ENCODE assay signal across 17 mouse cellular contexts in the genomic region with DNA sequence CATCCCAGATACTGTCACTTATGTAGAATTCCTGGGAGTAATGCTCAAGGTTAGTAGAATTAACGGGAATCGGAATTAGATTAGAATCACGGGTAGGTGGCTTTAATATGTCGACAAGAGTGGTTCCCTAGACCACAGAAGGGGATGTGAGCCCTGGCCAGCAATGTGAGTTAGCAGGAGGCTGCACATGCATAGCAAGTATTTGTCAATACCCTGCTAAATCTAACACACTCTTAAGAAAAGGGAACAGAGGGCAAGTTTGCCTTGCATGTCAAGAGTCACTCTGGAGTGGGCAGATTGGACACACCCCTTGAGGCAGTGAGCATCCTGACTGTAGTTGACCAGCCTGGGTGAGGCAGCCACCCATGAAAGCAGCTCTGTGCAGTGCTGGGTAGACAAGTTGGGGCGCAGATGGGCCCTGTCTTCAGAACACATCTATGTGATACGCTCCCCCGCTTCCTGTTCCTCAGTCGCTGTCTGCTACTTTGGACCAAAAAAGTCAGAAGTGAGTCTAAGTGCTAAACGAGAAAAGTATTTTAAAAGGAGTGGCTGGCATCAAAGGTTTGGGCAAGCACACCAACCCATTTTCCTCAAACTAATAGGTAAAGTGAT.
A peak's percentile ranks its signal among the peaks of the same experiment; 100 is the strongest.
DNase-seq lines count a peak whose midpoint lies in the region; ATAC-seq and TF ChIP-seq lines count a peak whose summit lies in the region.
"Had no signal": no experiment of that assay in that cellular context is flagged by ENCODE, and none has a peak within 500 bp of the region (broad histone marks: within the 10 kb centered on the region; RNA-seq: fewer than 3 reads in every experiment).

No protein-coding gene starts in this region.

- no peak for ATAC-seq in hindbrain, postnatal 0 days
- peak; percentile 76 for ATAC-seq in common myeloid progenitor, adult 5-6 weeks (replicated peaks; ENCODE audit: low read depth, poor library complexity, severe bottlenecking)
- peak; percentile 95 for ATAC-seq in granulocyte monocyte progenitor cell, adult 5-6 weeks (replicated peaks; ENCODE audit: poor library complexity, severe bottlenecking)
- no peak for ATAC-seq in kidney, embryonic 16.5 days (ENCODE audit: low FRiP score, low TSS enrichment)
- ATAC-seq: forebrain, embryonic 15.5 days had no signal

- no peak for DNase-seq in hindbrain, postnatal 0 days (ENCODE audit: low spot score)
- no peak for DNase-seq in hindbrain, embryonic 10.5 days (ENCODE audit: low spot score)
- peak; percentile 11 to 15 for DNase-seq in layer of hippocampus, postnatal 36 days
- no peak for DNase-seq in layer of hippocampus, adult 9-10 months (ENCODE audit: low spot score)
- no peak for DNase-seq in adrenal gland, postnatal 14 days
- DNase-seq: adrenal gland, adult 2 months; adrenal gland, postnatal 36 days; gastrocnemius, postnatal 14 days; heart, postnatal 10 days; heart, postnatal 4 days had no signal

- H3K9me3 ChIP-seq in hindbrain, postnatal 0 days (ENCODE audit: low read length), result no peaks in the 10 kb centered on the region
- H3K9me3 ChIP-seq in hindbrain, embryonic 10.5 days, result no peaks in the 10 kb centered on the region
- no peaks in the 10 kb centered on the region for H3K9me3 ChIP-seq in kidney, embryonic 16.5 days (ENCODE audit: low read length)
- H3K9me3 ChIP-seq: embryonic facial prominence, embryonic 12.5 days; forebrain, embryonic 15.5 days; heart, embryonic 10.5 days; hindbrain, embryonic 15.5 days had no signal

- no peak for TF ChIP-seq CTCF in hindbrain, postnatal 0 days (IDR thresholded peaks at IDR 0.05; ENCODE audit: low read depth)

- no peak overlapping the region for H3K4me3 ChIP-seq in hindbrain, postnatal 0 days (ENCODE audit: low read length)
- H3K4me3 ChIP-seq in hindbrain, embryonic 10.5 days, result no peak overlapping the region
- H3K4me3 ChIP-seq in kidney, embryonic 16.5 days (ENCODE audit: low read length), result no peak overlapping the region
- H3K4me3 ChIP-seq: embryonic facial prominence, embryonic 12.5 days; forebrain, embryonic 15.5 days; heart, embryonic 10.5 days; hindbrain, embryonic 15.5 days had no signal

- H3K9ac ChIP-seq in hindbrain, postnatal 0 days (replicated peaks; ENCODE audit: low read length), result no peak overlapping the region
- no peak overlapping the region for H3K9ac ChIP-seq in kidney, embryonic 16.5 days (replicated peaks; ENCODE audit: low read length)
- H3K9ac ChIP-seq: embryonic facial prominence, embryonic 12.5 days; forebrain, embryonic 15.5 days; hindbrain, embryonic 15.5 days had no signal

- 0 out of 2 replicates have a peak overlapping the region, but pooled peaks have one; percentile 4 for H3K27ac ChIP-seq in hindbrain, postnatal 0 days
- H3K27ac ChIP-seq in hindbrain, embryonic 10.5 days, result no peak overlapping the region
- no peak overlapping the region for H3K27ac ChIP-seq in kidney, embryonic 16.5 days (ENCODE audit: low read length)
- H3K27ac ChIP-seq: embryonic facial prominence, embryonic 12.5 days; heart, embryonic 10.5 days; hindbrain, embryonic 15.5 days had no signal

- H3K4me2 ChIP-seq in hindbrain, postnatal 0 days (ENCODE audit: low read depth, low read length), result no peak overlapping the region
- no peak overlapping the region for H3K4me2 ChIP-seq in kidney, embryonic 16.5 days (replicated peaks; ENCODE audit: low read depth, low read length)
- H3K4me2 ChIP-seq: embryonic facial prominence, embryonic 12.5 days; forebrain, embryonic 15.5 days; hindbrain, embryonic 15.5 days had no signal

- 85% methylated on average over 9 of the region's 9 CpGs for WGBS in hindbrain, postnatal 0 days
- WGBS in hindbrain, embryonic 10.5 days, result 93% methylated on average over 9 of the region's 9 CpGs
- WGBS in kidney, embryonic 16.5 days, result 72% methylated on average over 9 of the region's 9 CpGs

- no peaks in the 10 kb centered on the region for H3K36me3 ChIP-seq in hindbrain, postnatal 0 days (ENCODE audit: insufficient read depth, low read length)
- no peaks in the 10 kb centered on the region for H3K36me3 ChIP-seq in hindbrain, embryonic 10.5 days
- H3K36me3 ChIP-seq in kidney, embryonic 16.5 days (ENCODE audit: insufficient read depth, low read length), result no peaks in the 10 kb centered on the region
- H3K36me3 ChIP-seq: embryonic facial prominence, embryonic 12.5 days; forebrain, embryonic 15.5 days; heart, embryonic 10.5 days; hindbrain, embryonic 15.5 days had no signal

- H3K4me1 ChIP-seq in hindbrain, postnatal 0 days (ENCODE audit: insufficient read depth, low read length), result peaks cover 17% of the 10 kb centered on the region
- H3K4me1 ChIP-seq in hindbrain, embryonic 10.5 days (replicated peaks), result peaks cover 5% of the 10 kb centered on the region
- no peaks in the 10 kb centered on the region for H3K4me1 ChIP-seq in kidney, embryonic 16.5 days (ENCODE audit: insufficient read depth, low read length)
- H3K4me1 ChIP-seq: embryonic facial prominence, embryonic 12.5 days had no signal

- no peaks in the 10 kb centered on the region for H3K27me3 ChIP-seq in hindbrain, postnatal 0 days (ENCODE audit: insufficient read depth, low read length)
- no peaks in the 10 kb centered on the region for H3K27me3 ChIP-seq in hindbrain, embryonic 10.5 days (ENCODE audit: insufficient read depth, poor library complexity, severe bottlenecking)
- H3K27me3 ChIP-seq in kidney, embryonic 16.5 days (ENCODE audit: insufficient read depth, low read length), result no peaks in the 10 kb centered on the region
- H3K27me3 ChIP-seq: embryonic facial prominence, embryonic 12.5 days; forebrain, embryonic 15.5 days; hindbrain, embryonic 15.5 days had no signal

Comparison
In these comparisons a context has a peak if more than half of its experiments do, and no peak if none do; other contexts are left out.
1. DNase-seq: peak in layer of hippocampus, postnatal 36 days (2 of 2); none in hindbrain, postnatal 0 days (single experiment), hindbrain, embryonic 10.5 days (single experiment), layer of hippocampus, adult 9-10 months (single experiment) and adrenal gland, postnatal 14 days (single experiment).
2. ATAC-seq: peak in common myeloid progenitor, adult 5-6 weeks (single experiment) and granulocyte monocyte progenitor cell, adult 5-6 weeks (single experiment); none in hindbrain, postnatal 0 days (single experiment) and kidney, embryonic 16.5 days (single experiment).